Mouse (Mus musculus) stomach, embryonic 15.5 days (tissue): ENCODE results near the gene Dctn1. TPM values are rescaled to one million over a fixed set of nuclear protein-coding genes. Genes with fewer than 3 reads are reported as not detected.
A peak's percentile ranks its signal among the peaks of the same experiment; 100 is the strongest.
"Not testable (repeated sequence)": the region's sequence is repeated elsewhere in the genome, so short reads cannot be mapped to it uniquely, and the experiment has no call there.

Experiments used
- ATAC-seq: fragments of 200-750 bp; cut with Nextera tagmentation; 2 replicates; pipeline ENCODE4 v1.8.0; 2017; ENCODE audit warnings: low read depth, moderate number of reproducible peaks, moderate TSS enrichment; ENCODE audit not compliant: insufficient read depth, low FRiP score
- H3K27ac ChIP-seq: fragments of 300-500 bp; sonication (generic); 2 replicates; pipeline ENCODE4 v1.5.1; 2015; ENCODE audit warnings: mild to moderate bottlenecking, inconsistent platforms
- H3K27me3 ChIP-seq: fragments of 300-500 bp; sonication (generic); replicated peaks from 2 replicates; pipeline ENCODE4 v1.6.1; 2015; ENCODE audit warnings: inconsistent platforms
- H3K36me3 ChIP-seq: fragments of 300-500 bp; sonication (generic); 2 replicates; pipeline ENCODE4 v1.6.1; 2015; ENCODE audit warnings: inconsistent platforms
- H3K4me1 ChIP-seq: fragments of 300-500 bp; sonication (generic); 2 replicates; pipeline ENCODE4 v1.6.1; 2015; ENCODE audit warnings: inconsistent platforms
- H3K4me2 ChIP-seq: fragments of 300-500 bp; sonication (generic); 2 replicates; pipeline ENCODE4 v1.6.1; 2015; ENCODE audit warnings: mild to moderate bottlenecking, inconsistent platforms
- H3K4me3 ChIP-seq: fragments of 300-500 bp; sonication (generic); replicated peaks from 2 replicates; pipeline ENCODE4 v1.5.1; 2015; ENCODE audit warnings: inconsistent platforms
- H3K9ac ChIP-seq: fragments of 300-500 bp; sonication (generic); 2 replicates; pipeline ENCODE4 v1.6.1; 2015; ENCODE audit warnings: inconsistent platforms
- H3K9me3 ChIP-seq: fragments of 300-500 bp; sonication (generic); 2 replicates; pipeline ENCODE4 v1.6.1; 2016; ENCODE audit warnings: inconsistent platforms
- WGBS: fragments of 180-500 bp; shearing (Covaris S2); methylation state at CpG from one replicate; pipeline ENCODE4 v1.1.7; 2015; 5-methylcytosine and 5-hydroxymethylcytosine counted together
- polyA plus RNA-seq: library from polyadenylated mRNA; unstranded; fragments of >200 nt; fragmentation: Nextera tagmentation; extraction: Ambion mirVana; gene quantifications from 2 replicates; pipeline ENCODE4 v1.2.1, GENCODE M21; 2015

Dctn1 gene
- polyA plus RNA-seq, 1 experiment from 2014 or later: 86.1 TPM

DNA sequence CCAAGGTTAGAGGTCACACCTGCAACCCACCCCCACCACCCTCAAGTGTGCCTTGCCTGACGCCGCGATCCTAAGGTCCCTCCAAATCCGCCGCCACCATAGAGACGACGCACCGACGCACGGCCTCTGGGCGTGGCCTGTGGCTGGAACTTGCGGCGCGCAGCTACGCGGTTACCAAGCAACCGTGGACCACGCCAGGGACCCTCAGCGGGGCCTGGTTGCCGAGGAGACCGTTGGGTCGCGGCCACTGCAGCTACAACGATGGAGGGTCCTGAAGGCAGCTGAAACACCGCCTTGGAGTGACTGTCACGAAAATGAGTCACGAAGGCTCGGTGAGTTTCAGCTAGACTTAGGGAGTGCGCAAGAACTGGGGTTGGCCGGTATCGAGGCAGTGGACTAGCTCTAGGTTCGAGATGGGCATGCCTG is 9.4 kb upstream of the Dctn1 start, which contains the start of the genes Wdr54 and 1700003E16Rik:
Wdr54 (minus strand) TSS at position 139 of the 426 bp plus-strand sequence.
1700003E16Rik (plus strand) TSS at position 146 of the 426 bp plus-strand sequence.
- Histone ChIP-seq H3K4me1 (peaks cover 10% of the 10 kb centered on the region; the same call in 1 of the 2 replicates), H3K9ac (no peak within 1 kb of the TSS; the same call in 1 of the 2 replicates), H3K36me3 (0 out of 2 replicates have a peak, but pooled peaks cover 5% of the 10 kb centered on the region), H3K9me3 (no peaks in the 10 kb centered on the region), H3K27ac (no peak within 1 kb of the TSS), H3K4me2 (peak within 1 kb of the TSS; percentile 92), H3K4me3 (peak within 1 kb of the TSS; percentile 55), H3K27me3 (peaks cover 9% of the 10 kb centered on the region)
- ATAC-seq: peak; percentile 65
- WGBS: under 1% methylated on average over 32 of the region's 32 CpGs

DNA sequence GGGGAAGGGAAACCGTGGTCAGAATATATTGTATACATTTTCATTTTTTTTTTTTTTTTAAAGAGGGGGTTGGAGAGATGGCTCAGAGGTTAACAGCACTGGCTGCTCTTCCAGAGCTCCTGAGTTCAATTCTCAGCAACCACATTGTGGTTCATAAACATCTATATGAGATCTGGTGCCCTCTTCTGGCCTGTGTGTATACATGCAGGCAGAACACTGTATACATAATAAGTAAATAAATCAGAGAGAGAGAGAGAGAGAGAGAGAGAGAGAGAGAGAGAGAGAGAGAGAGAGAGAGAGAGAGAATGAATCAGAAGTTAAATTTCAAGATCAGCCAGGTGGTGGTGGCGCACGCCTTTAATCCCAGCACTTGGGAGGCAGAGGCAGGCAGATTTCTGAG is 6.3 kb upstream of the Dctn1 start:
- Histone ChIP-seq H3K4me1 (peaks cover 24% of the 10 kb centered on the region), H3K27me3 (peaks cover 19% of the 10 kb centered on the region)
- 27% methylated on average over 3 of the region's 3 CpGs for WGBS
- H3K9me3 ChIP-seq, H3K4me2 ChIP-seq, ATAC-seq, H3K27ac ChIP-seq, H3K4me3 ChIP-seq, H3K36me3 ChIP-seq, H3K9ac ChIP-seq: not testable (repeated sequence)

DNA sequence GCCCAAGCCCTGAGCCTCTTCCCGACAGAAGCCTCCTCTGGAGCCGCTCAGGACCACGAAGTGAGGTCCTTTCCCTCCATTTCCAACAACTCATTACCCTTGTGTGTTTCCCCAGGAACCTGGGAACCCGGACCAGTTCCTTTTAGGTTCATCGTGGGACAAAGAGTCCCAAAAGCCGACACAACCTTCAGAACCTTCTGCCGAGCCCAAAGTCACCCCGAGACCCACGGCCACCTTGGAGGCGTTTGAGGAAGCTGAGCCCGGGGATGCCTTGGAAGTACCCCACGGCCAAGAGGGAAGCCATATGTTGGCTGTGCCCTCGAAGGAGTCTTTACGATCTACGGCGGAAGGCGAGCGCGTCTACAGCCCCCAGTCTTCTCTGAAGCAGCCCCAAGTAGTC is 4.3 kb upstream of the Dctn1 start:
- Histone ChIP-seq H3K4me1 (peaks cover 18% of the 10 kb centered on the region), H3K4me3 (peak overlapping the region; percentile 43), H3K9ac (peak overlapping the region; percentile 25; the same call in 1 of the 2 replicates), H3K4me2 (peak overlapping the region; percentile 89), H3K27ac (no peak overlapping the region), H3K9me3 (no peaks in the 10 kb centered on the region), H3K27me3 (peaks cover 19% of the 10 kb centered on the region), H3K36me3 (no peaks in the 10 kb centered on the region)
- no peak for ATAC-seq
- WGBS: 13% methylated on average over 19 of the region's 19 CpGs

DNA sequence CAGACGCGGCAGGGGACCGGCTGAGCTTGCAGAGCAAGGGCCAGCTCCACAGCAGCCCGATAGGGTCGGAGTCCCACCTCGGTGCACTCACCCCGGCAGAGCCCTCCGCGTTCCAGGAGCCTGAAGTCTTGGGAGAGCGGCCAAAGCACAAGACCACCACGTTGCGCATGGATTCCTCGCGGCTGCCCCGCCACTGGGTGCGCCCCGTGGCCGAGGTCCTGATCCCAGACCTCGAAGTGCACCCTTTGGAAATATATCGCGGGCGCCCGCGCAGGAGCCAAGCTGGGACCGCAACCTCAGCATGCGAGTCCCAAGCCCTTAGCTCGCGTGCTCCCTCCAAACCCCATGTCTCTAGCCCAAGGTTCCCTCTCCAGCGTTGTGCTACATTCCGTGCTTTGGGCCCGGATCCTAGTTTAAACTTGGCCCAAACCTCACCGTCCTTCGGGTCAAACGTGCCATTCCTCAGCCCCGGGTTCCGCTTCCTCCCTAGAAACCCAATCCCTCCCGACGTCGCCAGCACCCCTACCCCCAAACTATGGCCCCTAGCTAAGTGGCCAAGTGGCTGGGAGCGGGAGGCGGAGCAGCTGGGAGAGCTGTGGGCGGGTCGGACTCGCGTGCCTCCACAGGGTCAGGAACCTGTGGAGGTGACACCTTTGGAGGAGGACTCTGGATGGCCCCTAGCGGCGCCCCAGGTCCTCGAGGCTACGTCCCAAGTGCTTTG is 3.6 kb upstream of the Dctn1 start:
- peak overlapping the region; percentile 43 for H3K4me3 ChIP-seq
- H3K4me1 ChIP-seq: peaks cover 19% of the 10 kb centered on the region
- ATAC-seq: no peak
- H3K9ac ChIP-seq: peak overlapping the region; percentile 25; the same call in 1 of the 2 replicates
- 1% methylated on average over 49 of the region's 49 CpGs for WGBS
- H3K9me3 ChIP-seq: no peaks in the 10 kb centered on the region
- peak overlapping the region; percentile 89 for H3K4me2 ChIP-seq
- H3K27me3 ChIP-seq: peaks cover 19% of the 10 kb centered on the region
- H3K27ac ChIP-seq: no peak overlapping the region
- H3K36me3 ChIP-seq: no peaks in the 10 kb centered on the region

GRCm38 (mm10) chr6:83162701-83163100 is 3.0 kb upstream of the Dctn1 start:
- H3K9me3 ChIP-seq: no peaks in the 10 kb centered on the region
- H3K27me3 ChIP-seq: peaks cover 19% of the 10 kb centered on the region
- H3K4me2 ChIP-seq: peak overlapping the region; percentile 89
- no peak overlapping the region for H3K27ac ChIP-seq
- no peaks in the 10 kb centered on the region for H3K36me3 ChIP-seq
- peak overlapping the region; percentile 43 for H3K4me3 ChIP-seq
- ATAC-seq: no peak
- H3K4me1 ChIP-seq: peaks cover 21% of the 10 kb centered on the region
- 0% methylated on average over 8 of the region's 8 CpGs for WGBS
- H3K9ac ChIP-seq: no peak overlapping the region

DNA sequence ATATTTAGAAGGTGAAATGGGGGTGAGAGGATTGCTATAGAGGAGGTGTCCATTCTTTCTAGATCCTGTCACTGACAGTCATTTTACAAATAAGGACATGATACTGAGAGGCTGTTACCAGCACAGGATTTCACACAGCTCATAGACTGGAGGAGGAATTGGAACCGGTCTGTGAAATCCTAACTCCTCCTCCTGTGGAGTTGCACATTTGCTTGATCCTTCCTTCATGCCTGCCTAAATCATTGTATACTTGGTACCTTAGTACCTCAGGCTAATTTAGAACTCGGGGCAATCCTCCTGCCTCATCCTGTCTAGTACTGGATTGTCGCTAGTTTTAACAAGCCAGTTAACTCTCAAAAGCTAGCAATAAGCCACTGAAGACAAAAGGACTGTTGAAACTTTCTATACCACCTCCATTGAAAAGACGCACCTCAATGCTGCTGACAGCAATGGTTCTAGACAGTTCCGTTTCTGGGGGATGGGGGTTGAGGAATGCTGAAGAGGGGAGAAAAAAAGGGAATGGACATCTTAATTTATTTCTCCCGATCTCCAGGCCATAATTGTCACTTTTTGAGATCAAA is 604 bp upstream of the Dctn1 start:
- H3K27ac ChIP-seq: peak overlapping the region; percentile 71
- H3K36me3 ChIP-seq: no peaks in the 10 kb centered on the region
- H3K4me3 ChIP-seq: peak overlapping the region; percentile 97
- 3% methylated on average over 6 of the region's 6 CpGs for WGBS
- peak; percentile 3; the same call in 1 of the 2 replicates for ATAC-seq
- H3K4me2 ChIP-seq: peak overlapping the region; percentile 79
- peak overlapping the region; percentile 23; the same call in 1 of the 2 replicates for H3K9ac ChIP-seq
- H3K9me3 ChIP-seq: no peaks in the 10 kb centered on the region
- H3K27me3 ChIP-seq: peaks cover 19% of the 10 kb centered on the region
- peaks cover 28% of the 10 kb centered on the region for H3K4me1 ChIP-seq

GRCm38 (mm10) chr6:83166243-83166630 is 517 bp downstream of the Dctn1 start:
- Histone ChIP-seq H3K9me3 (no peaks in the 10 kb centered on the region), H3K4me3 (peak overlapping the region; percentile 97), H3K27ac (peak overlapping the region; percentile 91), H3K4me2 (peak overlapping the region; percentile 79), H3K4me1 (peaks cover 26% of the 10 kb centered on the region), H3K36me3 (no peaks in the 10 kb centered on the region), H3K9ac (peak overlapping the region; percentile 83), H3K27me3 (peaks cover 11% of the 10 kb centered on the region)
- under 1% methylated on average over 12 of the region's 12 CpGs for WGBS
- ATAC-seq: peak; percentile 5; the same call in 1 of the 2 replicates

GRCm38 (mm10) chr6:83169872-83170271 is 4.2 kb downstream of the Dctn1 start:
- no peak for ATAC-seq
- H3K27ac ChIP-seq: no peak overlapping the region

DNA sequence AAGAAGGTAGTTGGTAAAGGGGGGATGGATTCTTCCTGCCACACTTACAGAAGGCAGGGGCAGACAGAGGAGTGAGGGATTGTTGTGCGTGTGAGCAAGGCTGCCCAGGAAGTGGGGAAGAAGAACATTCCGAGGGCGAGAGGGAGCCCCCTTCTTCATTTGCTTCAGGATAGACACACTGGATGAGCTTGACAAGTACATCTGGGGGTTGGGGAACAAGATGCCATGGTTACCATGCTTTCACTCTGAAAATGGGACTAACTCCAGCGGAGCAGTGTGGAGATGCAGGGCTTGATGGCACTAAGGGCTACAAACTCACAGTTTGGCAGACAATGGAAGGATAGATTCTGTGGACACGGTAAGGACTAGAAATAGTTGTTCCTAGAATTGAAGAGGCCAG is 5.3 kb downstream of the Dctn1 start:
- Histone ChIP-seq H3K9ac (no peak overlapping the region), H3K4me2 (no peak overlapping the region), H3K9me3 (no peaks in the 10 kb centered on the region), H3K4me3 (no peak overlapping the region), H3K27me3 (no peaks in the 10 kb centered on the region), H3K36me3 (peaks cover 4% of the 10 kb centered on the region; the same call in 1 of the 2 replicates), H3K4me1 (peaks cover 12% of the 10 kb centered on the region), H3K27ac (no peak overlapping the region)
- 84% methylated on average over 5 of the region's 5 CpGs for WGBS
- ATAC-seq: no peak

More at GRCm38 (mm10) chr6:83169872-83170271, 4.2 kb downstream of the Dctn1 start:
- WGBS: 65% methylated on average over 5 of the region's 5 CpGs
- no peaks in the 10 kb centered on the region for H3K27me3 ChIP-seq
- H3K4me1 ChIP-seq: peaks cover 12% of the 10 kb centered on the region
- no peak overlapping the region for H3K4me2 ChIP-seq
- H3K9ac ChIP-seq: no peak overlapping the region
- no peak overlapping the region for H3K4me3 ChIP-seq
- H3K36me3 ChIP-seq: peaks cover 4% of the 10 kb centered on the region; the same call in 1 of the 2 replicates
- H3K9me3 ChIP-seq: no peaks in the 10 kb centered on the region

DNA sequence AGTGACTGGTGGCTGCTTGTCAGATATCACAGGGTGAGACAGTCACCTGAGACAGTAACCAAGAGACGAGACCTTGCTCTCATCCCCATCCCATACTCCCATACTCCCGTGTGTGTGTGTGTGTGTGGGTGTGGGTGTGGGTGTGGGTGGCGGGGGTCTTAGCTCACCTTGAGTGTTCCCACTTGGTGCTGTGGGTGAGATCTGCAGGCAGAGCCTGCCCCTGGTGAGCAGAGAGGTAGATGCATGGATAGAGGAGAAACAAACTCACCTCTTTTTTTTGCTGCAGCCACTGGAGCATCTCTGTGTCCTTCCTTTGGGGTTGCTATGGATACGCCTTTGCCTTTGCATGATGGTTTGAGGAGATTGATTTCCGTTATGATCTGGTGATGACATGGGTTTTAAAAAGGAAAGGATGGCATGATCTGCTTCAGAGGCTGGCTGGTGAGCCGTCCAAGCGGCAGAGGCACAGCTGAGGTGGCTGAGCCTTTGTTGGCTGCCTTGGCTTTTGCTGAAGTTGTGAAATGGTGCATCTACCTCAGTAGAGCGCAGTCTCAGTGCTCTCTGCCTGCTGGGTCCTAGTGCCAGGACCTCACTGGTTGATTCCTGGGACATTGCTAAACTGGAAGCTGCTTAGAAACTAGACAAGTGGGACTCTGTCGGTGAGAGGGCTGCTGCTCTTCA is 6.7 kb downstream of the Dctn1 start:
- WGBS: 65% methylated on average over 9 of the region's 9 CpGs
- no peak for ATAC-seq
- H3K9ac ChIP-seq: no peak overlapping the region
- no peak overlapping the region for H3K4me2 ChIP-seq
- no peak overlapping the region for H3K27ac ChIP-seq
- no peak overlapping the region for H3K4me3 ChIP-seq
- no peaks in the 10 kb centered on the region for H3K27me3 ChIP-seq
- H3K36me3 ChIP-seq: peaks cover 4% of the 10 kb centered on the region; the same call in 1 of the 2 replicates
- H3K4me1 ChIP-seq: 0 out of 2 replicates have a peak, but pooled peaks cover 7% of the 10 kb centered on the region
- H3K9me3 ChIP-seq: no peaks in the 10 kb centered on the region

GRCm38 (mm10) chr6:83175996-83176395 is 10.3 kb downstream of the Dctn1 start:
- no peaks in the 10 kb centered on the region for H3K9me3 ChIP-seq
- no peak overlapping the region for H3K4me2 ChIP-seq
- H3K36me3 ChIP-seq: peaks cover 7% of the 10 kb centered on the region; the same call in 1 of the 2 replicates
- ATAC-seq: no peak
- WGBS: 84% methylated on average over 8 of the region's 8 CpGs
- peaks cover 9% of the 10 kb centered on the region for H3K4me1 ChIP-seq
- no peak overlapping the region for H3K27ac ChIP-seq
- H3K4me3 ChIP-seq: no peak overlapping the region
- H3K9ac ChIP-seq: no peak overlapping the region
- H3K27me3 ChIP-seq: no peaks in the 10 kb centered on the region
